Mouse (Mus musculus): ENCODE measurements around the gene Slc7a10. TPM values are rescaled to one million over a fixed set of nuclear protein-coding genes. Genes with fewer than 3 reads are reported as not detected.
A peak's percentile ranks its signal among the peaks of the same experiment; 100 is the strongest.

The Slc7a10 gene
- polyA plus RNA-seq, 1 experiment from 2014 or later, result 25.7 TPM

DNA sequence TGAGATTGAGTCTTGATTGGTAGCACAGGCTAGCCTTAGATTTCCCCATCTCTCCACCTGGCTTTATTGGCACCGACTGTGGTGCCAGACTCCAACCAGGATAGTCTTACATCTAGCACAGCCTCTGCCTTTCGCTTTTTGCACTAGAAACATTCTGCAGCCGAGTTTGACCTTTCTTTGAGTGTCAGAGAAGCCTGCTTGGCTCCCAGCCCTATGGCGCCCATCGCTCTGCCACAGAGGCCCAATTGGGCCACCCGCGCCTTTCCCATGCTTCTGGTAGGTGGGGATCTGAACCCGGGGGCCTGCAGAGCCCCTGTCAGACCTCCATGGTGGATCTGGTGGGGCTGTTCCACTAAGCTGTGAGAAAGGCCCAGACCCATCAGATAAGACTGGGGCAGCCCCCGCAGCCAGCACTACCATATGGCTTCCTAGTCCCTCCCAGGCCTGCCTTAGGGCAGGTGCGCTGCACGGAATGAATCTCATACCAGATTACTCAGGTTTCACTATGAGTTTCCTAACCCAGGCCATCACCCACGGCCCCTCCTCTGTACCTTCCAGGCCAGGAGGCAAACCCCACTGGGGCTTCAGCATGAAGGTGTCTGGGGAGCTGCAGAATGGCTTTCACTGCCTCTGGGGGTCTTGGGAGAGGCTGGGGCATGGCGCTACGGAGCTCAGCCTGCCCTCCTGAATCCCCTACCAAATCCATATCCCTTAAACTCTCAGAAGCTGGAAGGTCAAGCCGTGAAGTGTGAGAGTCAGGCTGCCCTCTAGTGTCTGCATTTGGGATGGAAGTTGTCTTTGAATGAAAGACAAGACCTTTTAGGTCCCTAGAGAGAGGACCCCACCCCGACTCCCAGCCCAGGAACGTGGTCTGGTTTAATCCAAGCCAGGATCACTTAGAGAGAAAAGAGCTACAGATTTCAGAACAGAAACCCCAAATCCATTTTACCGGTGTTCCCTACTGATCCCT, 9.5 kb upstream of the Slc7a10 start:
- Histone ChIP-seq H3K27me3 (0 out of 2 replicates have a peak, but pooled peaks cover 3% of the 10 kb centered on the region), H3K4me3 (no peak overlapping the region), H3K4me2 (no peak overlapping the region), H3K9ac (no peak overlapping the region), H3K27ac (replicated peaks) (no peak overlapping the region), H3K4me1 (replicated peaks) (0 out of 2 replicates have a peak, but pooled peaks cover 3% of the 10 kb centered on the region), H3K36me3 (no peaks in the 10 kb centered on the region), H3K9me3 (no peaks in the 10 kb centered on the region)
- WGBS, result 50% methylated on average over 18 of the region's 18 CpGs
- no peak for ATAC-seq (ENCODE audit: low FRiP score, low read depth)

DNA sequence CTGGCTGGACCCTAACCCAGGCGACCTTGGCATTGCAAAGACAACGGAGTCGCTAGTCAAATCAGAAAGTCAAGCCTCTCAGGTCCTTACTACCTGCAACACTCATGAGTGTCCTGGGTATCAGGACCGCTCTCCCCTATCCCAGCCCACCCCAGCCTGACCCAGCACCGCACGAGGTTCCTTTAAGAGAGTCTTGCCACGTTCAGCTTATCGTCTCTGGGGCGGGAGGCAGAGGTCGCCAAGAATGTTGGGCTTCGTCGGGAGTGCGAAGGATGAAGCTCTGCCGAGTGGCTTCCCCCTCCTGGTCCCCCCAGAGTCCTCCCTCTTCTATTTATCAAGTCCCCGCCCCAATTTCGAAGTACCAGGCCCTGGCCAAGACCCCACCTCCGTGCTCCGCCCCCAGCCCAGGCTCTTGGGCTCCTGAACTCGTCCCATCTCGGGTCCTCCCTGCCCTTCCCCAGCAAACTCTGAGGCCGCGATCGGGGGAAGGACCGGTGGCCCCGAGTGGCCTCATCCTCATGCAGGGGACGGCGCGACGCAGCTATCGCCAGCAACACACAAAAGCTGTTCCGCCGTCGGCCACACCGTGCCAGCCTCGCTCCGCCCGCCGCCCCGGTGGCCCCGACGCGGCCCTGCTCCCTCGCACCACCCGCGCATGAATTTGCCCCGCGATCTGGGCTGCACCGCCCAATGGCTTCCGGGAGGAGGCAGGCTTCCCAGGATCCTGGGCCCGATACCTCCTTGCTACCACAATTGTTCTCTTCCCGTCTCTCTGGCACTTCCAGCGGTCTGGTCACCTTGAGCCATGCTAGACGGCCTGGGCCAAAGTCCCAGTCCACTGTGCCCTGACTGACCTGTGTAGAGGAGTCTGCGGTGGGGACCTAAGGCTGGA, 1.1 kb upstream of the Slc7a10 start:
- H3K4me2 ChIP-seq, result peak overlapping the region; percentile 56
- no peaks in the 10 kb centered on the region for H3K9me3 ChIP-seq
- no peak overlapping the region for H3K27ac ChIP-seq (replicated peaks)
- H3K4me1 ChIP-seq (replicated peaks), result peaks cover 17% of the 10 kb centered on the region
- peaks cover 42% of the 10 kb centered on the region for H3K27me3 ChIP-seq
- peak; percentile 71 for ATAC-seq (ENCODE audit: low FRiP score, low read depth)
- 0 out of 2 replicates have a peak overlapping the region, but pooled peaks have one; percentile 9 for H3K9ac ChIP-seq
- WGBS, result 3% methylated on average over 53 of the region's 54 CpGs
- no peaks in the 10 kb centered on the region for H3K36me3 ChIP-seq
- peak overlapping the region; percentile 36 for H3K4me3 ChIP-seq

DNA sequence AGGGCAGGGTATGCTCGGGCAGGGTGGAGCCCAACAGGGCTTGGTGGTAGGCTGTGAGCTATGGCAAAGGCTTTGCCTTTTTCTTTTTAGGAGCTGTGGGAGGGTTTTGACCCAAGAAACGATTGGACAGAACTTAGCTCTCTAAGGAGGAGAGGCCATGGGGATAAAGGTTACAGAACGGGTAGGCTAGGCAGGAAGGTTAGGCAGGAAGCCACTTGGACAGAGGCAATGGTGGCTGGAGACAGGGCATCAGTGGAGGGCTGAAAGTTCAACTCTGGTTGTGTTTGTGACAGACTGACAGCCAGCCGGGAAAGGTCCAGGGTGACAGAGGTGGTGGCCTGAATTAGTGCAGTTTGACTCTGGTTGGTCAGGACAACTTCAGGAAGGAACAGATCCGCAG, 3.5 kb downstream of the Slc7a10 start:
- H3K36me3 ChIP-seq, result no peaks in the 10 kb centered on the region
- 75% methylated on average over 5 of the region's 5 CpGs for WGBS
- H3K4me3 ChIP-seq, result no peak overlapping the region
- H3K9me3 ChIP-seq, result no peaks in the 10 kb centered on the region
- peaks cover 39% of the 10 kb centered on the region for H3K27me3 ChIP-seq
- H3K4me2 ChIP-seq, result no peak overlapping the region
- ATAC-seq (ENCODE audit: low FRiP score, low read depth), result no peak
- peaks cover 17% of the 10 kb centered on the region for H3K4me1 ChIP-seq (replicated peaks)
- no peak overlapping the region for H3K9ac ChIP-seq
- no peak overlapping the region for H3K27ac ChIP-seq (replicated peaks)

DNA sequence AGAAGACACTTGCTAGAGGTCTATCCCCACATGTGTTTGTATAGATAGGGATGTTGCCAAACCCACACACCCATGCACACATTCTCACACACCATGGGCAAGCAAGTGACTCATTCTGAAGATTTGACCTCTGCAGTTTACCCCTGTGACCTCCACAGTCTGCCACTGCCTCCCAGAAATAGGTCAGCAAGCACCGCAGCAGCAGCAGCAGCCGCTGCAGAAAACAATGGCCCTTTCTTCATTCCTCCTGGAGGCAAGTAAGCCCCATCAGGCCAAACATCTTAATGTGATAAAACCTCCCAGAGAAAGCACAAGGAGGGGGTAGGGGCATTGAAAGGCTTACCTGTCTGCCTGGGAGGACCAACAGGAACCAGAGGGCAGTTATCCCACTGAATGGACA, 5.1 kb downstream of the Slc7a10 start:
- Histone ChIP-seq H3K9ac (no peak overlapping the region), H3K4me1 (replicated peaks) (peaks cover 3% of the 10 kb centered on the region), H3K27me3 (peaks cover 26% of the 10 kb centered on the region), H3K9me3 (no peaks in the 10 kb centered on the region), H3K36me3 (no peaks in the 10 kb centered on the region), H3K27ac (replicated peaks) (no peak overlapping the region), H3K4me3 (no peak overlapping the region), H3K4me2 (no peak overlapping the region)
- 10% methylated on average over 2 of the region's 2 CpGs for WGBS
- no peak for ATAC-seq (ENCODE audit: low FRiP score, low read depth)

DNA sequence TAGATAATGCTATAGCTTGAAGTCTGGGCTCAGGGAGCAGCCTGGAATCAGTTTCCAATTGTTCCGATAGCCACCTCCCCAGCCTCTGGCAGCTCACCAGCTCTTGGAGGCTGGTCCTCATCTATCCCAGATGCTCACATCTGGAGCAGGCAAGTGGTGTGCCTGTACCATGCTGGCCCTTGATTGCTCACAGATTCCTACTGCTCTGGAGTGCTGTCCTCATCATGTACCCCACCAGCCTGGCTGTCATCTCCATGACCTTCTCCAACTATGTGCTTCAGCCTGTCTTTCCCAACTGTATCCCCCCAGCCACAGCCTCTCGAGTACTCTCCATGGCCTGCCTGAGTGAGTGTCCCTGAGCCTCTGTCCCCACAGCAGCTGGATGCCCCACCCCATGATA, 10.8 kb downstream of the Slc7a10 start:
- no peak for ATAC-seq (ENCODE audit: low FRiP score, low read depth)
- no peak overlapping the region for H3K4me3 ChIP-seq
- H3K36me3 ChIP-seq, result peaks cover 31% of the 10 kb centered on the region
- H3K4me1 ChIP-seq (replicated peaks), result no peaks in the 10 kb centered on the region
- no peak overlapping the region for H3K4me2 ChIP-seq
- no peak overlapping the region for H3K27ac ChIP-seq (replicated peaks)
- no peaks in the 10 kb centered on the region for H3K27me3 ChIP-seq
- no peaks in the 10 kb centered on the region for H3K9me3 ChIP-seq
- WGBS, result 74% methylated on average over 2 of the region's 2 CpGs
- no peak overlapping the region for H3K9ac ChIP-seq

DNA sequence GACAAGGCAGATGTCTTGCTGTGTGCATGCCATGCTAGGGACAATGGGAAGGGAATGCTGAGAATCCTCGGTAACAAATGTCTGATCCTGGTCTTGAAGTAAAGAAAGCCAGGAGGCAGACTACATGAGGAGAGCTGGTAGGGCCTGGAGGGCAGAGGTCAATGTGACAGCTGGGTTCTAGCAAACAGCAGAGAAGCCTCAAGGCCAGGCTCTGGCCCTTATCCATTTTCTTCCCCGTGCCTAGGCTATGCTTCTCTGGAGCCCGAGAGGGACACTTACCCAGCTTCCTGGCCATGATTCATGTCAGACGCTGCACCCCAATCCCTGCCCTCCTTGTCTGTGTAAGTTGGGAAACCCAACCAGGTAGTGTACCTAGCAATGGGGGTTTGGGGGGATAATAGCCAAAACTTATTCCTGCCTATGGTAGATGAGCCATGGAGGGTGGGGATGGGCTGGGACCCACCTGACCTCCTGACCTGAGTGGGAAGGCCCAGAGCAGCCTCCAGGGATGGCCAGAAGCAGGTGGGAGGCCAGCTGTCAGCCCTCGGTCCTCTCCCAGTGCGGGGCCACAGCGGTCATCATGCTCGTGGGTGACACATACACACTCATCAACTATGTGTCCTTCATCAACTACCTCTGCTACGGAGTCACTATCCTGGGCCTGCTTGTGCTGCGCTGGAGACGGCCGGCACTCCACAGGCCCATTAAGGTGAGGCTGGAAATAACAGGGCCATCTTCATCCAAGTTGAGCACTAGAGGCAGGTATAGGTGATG, 13.0 kb downstream of the Slc7a10 start:
- Histone ChIP-seq H3K9me3 (no peaks in the 10 kb centered on the region), H3K9ac (no peak overlapping the region), H3K27me3 (no peaks in the 10 kb centered on the region), H3K27ac (replicated peaks) (no peak overlapping the region), H3K4me3 (no peak overlapping the region), H3K36me3 (peaks cover 50% of the 10 kb centered on the region), H3K4me1 (replicated peaks) (no peaks in the 10 kb centered on the region), H3K4me2 (no peak overlapping the region)
- whole genome bisulfite sequencing, result 91% methylated on average over 12 of the region's 12 CpGs
- ATAC-seq (ENCODE audit: low FRiP score, low read depth), result no peak

DNA sequence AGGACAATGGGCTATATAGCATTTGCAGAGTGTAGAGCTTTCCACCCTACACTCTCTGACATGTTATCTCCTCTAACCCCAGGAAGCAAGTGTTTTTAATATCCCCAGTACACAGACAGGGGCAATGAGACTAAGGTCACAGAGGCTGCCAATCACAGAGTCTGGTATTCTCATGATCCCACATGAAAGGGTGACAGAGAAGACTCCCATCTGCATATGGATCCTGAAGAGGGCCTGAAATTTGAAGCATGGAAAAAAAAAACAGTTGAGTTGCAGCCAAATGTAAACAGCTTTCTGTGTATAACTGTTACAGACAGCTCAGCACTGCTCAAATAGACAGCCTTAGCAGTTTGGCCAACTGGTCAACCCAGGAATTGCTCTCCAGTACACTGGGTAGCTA, 13.6 kb downstream of the Slc7a10 start:
- Histone ChIP-seq H3K9ac (no peak overlapping the region), H3K27me3 (no peaks in the 10 kb centered on the region), H3K4me2 (no peak overlapping the region), H3K36me3 (peaks cover 55% of the 10 kb centered on the region), H3K4me3 (no peak overlapping the region), H3K9me3 (no peaks in the 10 kb centered on the region), H3K27ac (replicated peaks) (no peak overlapping the region), H3K4me1 (replicated peaks) (no peaks in the 10 kb centered on the region)
- no peak for ATAC-seq (ENCODE audit: low FRiP score, low read depth)

DNA sequence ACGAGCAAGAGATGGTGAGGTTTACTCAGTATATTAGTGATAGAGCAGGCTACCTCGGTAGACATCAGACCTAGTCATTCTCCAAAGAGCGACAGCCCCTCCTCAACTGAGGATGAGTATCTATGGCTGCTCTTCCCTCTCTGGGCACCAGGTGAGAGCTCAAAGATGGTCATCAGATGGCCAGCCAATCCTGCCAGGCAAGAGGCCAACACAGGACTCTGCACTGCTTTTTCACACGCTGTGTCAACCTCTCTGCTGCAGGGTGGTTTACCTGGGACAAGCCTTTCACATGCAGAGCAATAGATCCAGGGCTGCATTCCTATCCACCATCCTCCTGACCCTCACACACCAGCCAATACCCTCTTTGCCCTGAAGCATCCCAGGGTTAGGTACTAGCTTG, 25.6 kb downstream of the Slc7a10 start:
- no peak for ATAC-seq (ENCODE audit: low FRiP score, low read depth)
- Histone ChIP-seq H3K9me3 (no peaks in the 10 kb centered on the region), H3K9ac (no peak overlapping the region), H3K27me3 (no peaks in the 10 kb centered on the region), H3K4me3 (no peak overlapping the region), H3K4me2 (no peak overlapping the region), H3K27ac (replicated peaks) (no peak overlapping the region), H3K36me3 (peaks cover 46% of the 10 kb centered on the region), H3K4me1 (replicated peaks) (peaks cover 28% of the 10 kb centered on the region)
- WGBS, result 94% methylated on average over 4 of the region's 4 CpGs

DNA sequence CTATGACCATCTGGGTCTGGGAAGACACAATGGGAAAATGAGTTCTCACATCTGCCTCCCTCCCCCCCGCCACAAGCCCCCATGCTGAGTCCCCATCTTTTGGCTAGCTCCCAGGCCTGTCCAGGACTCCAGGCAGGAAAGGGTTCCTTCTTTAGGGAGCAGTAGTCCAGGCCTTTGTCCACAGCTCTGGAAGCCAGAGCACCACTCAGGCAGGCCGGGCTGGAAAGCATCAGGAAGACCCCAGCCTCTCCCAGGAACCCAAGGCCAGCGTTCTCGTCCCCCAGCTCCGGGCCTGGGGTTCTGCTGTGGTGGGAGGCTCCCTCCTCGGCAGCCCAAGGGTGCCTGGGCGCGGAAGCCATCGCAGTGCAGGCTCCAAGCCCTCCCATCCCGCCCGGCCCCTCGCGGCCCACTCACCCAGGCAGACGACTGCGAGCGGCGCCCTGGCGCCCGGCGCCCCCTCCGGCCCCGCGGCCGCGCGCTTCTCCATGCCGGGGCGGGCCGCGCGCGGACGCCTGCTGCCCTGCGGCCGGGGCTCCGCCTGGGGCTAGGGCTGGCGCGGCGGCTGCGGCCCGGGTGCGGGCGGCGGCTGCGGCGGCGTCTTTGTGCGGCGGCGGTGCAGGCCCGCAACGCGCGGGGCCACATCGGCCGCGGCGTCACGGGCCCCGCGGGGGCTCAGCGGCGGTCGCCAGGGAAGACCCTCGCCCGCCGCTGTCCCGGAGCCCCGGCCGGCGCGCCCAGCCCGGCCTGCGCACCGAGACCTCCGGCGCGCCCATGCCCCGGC, 28.4 kb downstream of the Slc7a10 start:
- peak overlapping the region; percentile 92 for H3K27ac ChIP-seq (replicated peaks)
- peak overlapping the region; percentile 61 for H3K4me2 ChIP-seq
- peaks cover 30% of the 10 kb centered on the region for H3K36me3 ChIP-seq
- peak overlapping the region; percentile 88 for H3K4me3 ChIP-seq
- H3K4me1 ChIP-seq (replicated peaks), result peaks cover 28% of the 10 kb centered on the region
- 0% methylated on average over 33 of the region's 79 CpGs for WGBS
- H3K27me3 ChIP-seq, result no peaks in the 10 kb centered on the region
- no peaks in the 10 kb centered on the region for H3K9me3 ChIP-seq
- peak; percentile 66 for ATAC-seq (ENCODE audit: low FRiP score, low read depth)
- H3K9ac ChIP-seq, result peak overlapping the region; percentile 95

DNA sequence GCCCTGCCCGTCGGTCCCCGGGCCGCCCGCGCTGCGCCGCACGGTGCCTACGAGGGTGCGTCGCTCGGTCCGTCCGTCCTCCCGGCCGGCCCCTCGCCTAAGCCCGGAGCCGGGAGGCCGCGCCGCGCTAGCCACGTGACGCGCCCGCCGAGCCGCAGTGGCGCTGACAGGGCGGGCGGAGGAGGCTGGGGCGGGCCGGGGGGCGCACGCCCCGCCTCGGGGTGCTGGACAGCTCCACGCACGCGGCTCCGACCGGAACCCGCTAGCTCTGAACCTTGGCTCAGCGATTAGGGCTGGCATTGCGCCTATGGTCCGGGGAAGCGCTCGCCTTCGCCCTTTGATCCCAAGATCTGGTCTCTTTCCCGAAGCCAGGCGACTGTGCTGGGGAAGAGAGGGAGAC, 29.0 kb downstream of the Slc7a10 start, which contains the start of gene Lrp3:
TSS of gene Lrp3 (minus strand) at position 274 of the 400 bp plus-strand sequence.
- WGBS, result under 1% methylated on average over 49 of the region's 53 CpGs
- no peaks in the 10 kb centered on the region for H3K27me3 ChIP-seq
- peak within 1 kb of the TSS; percentile 92 for H3K27ac ChIP-seq (replicated peaks)
- H3K4me1 ChIP-seq (replicated peaks), result peaks cover 28% of the 10 kb centered on the region
- ATAC-seq (ENCODE audit: low FRiP score, low read depth), result peak; percentile 92
- peak within 1 kb of the TSS; percentile 95 for H3K9ac ChIP-seq
- no peaks in the 10 kb centered on the region for H3K9me3 ChIP-seq
- peaks cover 25% of the 10 kb centered on the region for H3K36me3 ChIP-seq
- peak within 1 kb of the TSS; percentile 88 for H3K4me3 ChIP-seq
- peak within 1 kb of the TSS; percentile 61 for H3K4me2 ChIP-seq

DNA sequence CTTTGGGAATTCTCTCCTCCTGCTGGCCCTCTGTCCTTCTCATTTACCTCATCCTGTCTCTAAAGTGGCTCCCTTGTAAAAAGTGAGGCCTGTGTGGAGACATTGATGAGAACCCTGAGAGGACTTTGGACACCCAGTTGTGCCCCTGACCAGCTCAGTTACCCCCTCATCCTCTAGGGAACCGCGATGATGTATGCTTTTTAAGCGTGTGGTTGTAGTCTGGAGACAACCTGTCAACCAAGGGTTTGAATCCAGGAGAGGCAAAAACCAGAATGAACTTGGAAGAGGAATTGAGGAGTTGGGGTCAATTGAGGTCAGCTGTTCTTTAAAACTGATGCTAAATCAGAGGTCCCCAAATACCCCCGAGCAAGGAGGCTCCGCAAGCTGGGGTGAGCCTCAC, 29.5 kb downstream of the Slc7a10 start:
- peaks cover 28% of the 10 kb centered on the region for H3K4me1 ChIP-seq (replicated peaks)
- peak overlapping the region; percentile 61 for H3K4me2 ChIP-seq
- H3K27me3 ChIP-seq, result no peaks in the 10 kb centered on the region
- H3K9ac ChIP-seq, result peak overlapping the region; percentile 95
- WGBS, result 42% methylated on average over 5 of the region's 5 CpGs
- no peak; the same call in 1 of the 2 replicates for ATAC-seq (ENCODE audit: low FRiP score, low read depth)
- H3K27ac ChIP-seq (replicated peaks), result peak overlapping the region; percentile 92
- peaks cover 20% of the 10 kb centered on the region for H3K36me3 ChIP-seq
- H3K9me3 ChIP-seq, result no peaks in the 10 kb centered on the region
- peak overlapping the region; percentile 88 for H3K4me3 ChIP-seq
